Comparison of ENCODE assay signal across 16 mouse cellular contexts in genomic region chr17:12571924-12572463, GRCm38 (mm10). TPM values are rescaled to one million over a fixed set of nuclear protein-coding genes. Genes with fewer than 3 reads are reported as not detected.
DNase-seq lines count a peak whose midpoint lies in the region.
"Had no signal": no experiment of that assay in that cellular context is flagged by ENCODE, and none has a peak within 500 bp of the region (broad histone marks: within the 10 kb centered on the region; RNA-seq: fewer than 3 reads in every experiment).

No protein-coding gene starts in this region.

- H3K27me3 ChIP-seq in embryonic facial prominence, embryonic 10.5 days (replicated peaks; ENCODE audit: low read depth, poor library complexity, severe bottlenecking): no peaks in the 10 kb centered on the region
- H3K27me3 ChIP-seq: hindbrain, embryonic 15.5 days; neural tube, embryonic 15.5 days had no signal

- no peaks in the 10 kb centered on the region for H3K9me3 ChIP-seq in embryonic facial prominence, embryonic 10.5 days
- H3K9me3 ChIP-seq: hindbrain, embryonic 15.5 days; liver, embryonic 12.5 days; midbrain, embryonic 10.5 days; neural tube, embryonic 15.5 days had no signal

- intact Hi-C loops in heart, postnatal 10 days (cut with DNase I): no loop called here

- DNase-seq in gastrocnemius, adult 18-20 months (ENCODE audit: low spot score): peak; percentile 23
- DNase-seq in gastrocnemius, postnatal 25 days: no peak
- peak; percentile 24 for DNase-seq in lung, postnatal 36 days
- DNase-seq in lung, postnatal 10 days: no peak
- peak; percentile 49 to 57 for DNase-seq in heart, postnatal 10 days
- DNase-seq in yolk sac, embryonic 10.5 days (ENCODE audit: low spot score): peak; percentile 24
- DNase-seq in embryonic facial prominence, embryonic 10.5 days (ENCODE audit: low spot score): no peak
- no peak for DNase-seq in layer of hippocampus, postnatal 14 days (ENCODE audit: low spot score in 2 of 2)
- DNase-seq: cerebellum, adult 2 months; embryo, embryonic 11 days; layer of hippocampus, adult 9-11 months had no signal

- H3K4me3 ChIP-seq in embryonic facial prominence, embryonic 10.5 days: no peak overlapping the region
- H3K4me3 ChIP-seq: hindbrain, embryonic 15.5 days; liver, embryonic 12.5 days; midbrain, embryonic 10.5 days; neural tube, embryonic 15.5 days had no signal

- H3K27ac ChIP-seq in embryonic facial prominence, embryonic 10.5 days (replicated peaks): no peak overlapping the region
- H3K27ac ChIP-seq: hindbrain, embryonic 15.5 days; liver, embryonic 12.5 days; midbrain, embryonic 10.5 days; neural tube, embryonic 15.5 days had no signal

- no peaks in the 10 kb centered on the region for H3K4me1 ChIP-seq in embryonic facial prominence, embryonic 10.5 days
- H3K4me1 ChIP-seq: hindbrain, embryonic 15.5 days; liver, embryonic 12.5 days; midbrain, embryonic 10.5 days; neural tube, embryonic 15.5 days had no signal

- no peaks in the 10 kb centered on the region for H3K36me3 ChIP-seq in embryonic facial prominence, embryonic 10.5 days (replicated peaks)
- H3K36me3 ChIP-seq: hindbrain, embryonic 15.5 days; liver, embryonic 12.5 days; midbrain, embryonic 10.5 days; neural tube, embryonic 15.5 days had no signal

- 78% methylated on average over 9 of the region's 9 CpGs for WGBS in embryonic facial prominence, embryonic 10.5 days

RNA-seq across cellular contexts. Expression of gene Slc22a2, which starts 11.9 kb away (rescaled TPM):
- total RNA-seq in gastrocnemius, adult 18-20 months (2021): not detected
- not detected for total RNA-seq in gastrocnemius, postnatal 25 days (2021)
- total RNA-seq in heart, postnatal 10 days (2021): under 1 TPM in 1 of 2 experiments, not detected in 1; 0.29 TPM
- not detected in 2 replicates for polyA plus RNA-seq in embryonic facial prominence, embryonic 10.5 days (2016; fragmentation: Nextera tagmentation; extraction: Ambion mirVana)
- under 1 TPM; 0.38 to 0.48 TPM for total RNA-seq in layer of hippocampus, postnatal 14 days (2021)
- polyA plus RNA-seq: liver, embryonic 12.5 days; lung, embryonic 16.5 days; midbrain, embryonic 10.5 days had no signal

Comparison
In these comparisons a context has a peak if more than half of its experiments do, and no peak if none do; other contexts are left out.
1. DNase-seq: peak in gastrocnemius, adult 18-20 months (single experiment), lung, postnatal 36 days (single experiment), heart, postnatal 10 days (2 of 2) and yolk sac, embryonic 10.5 days (single experiment); none in gastrocnemius, postnatal 25 days (single experiment), lung, postnatal 10 days (single experiment), embryonic facial prominence, embryonic 10.5 days (single experiment) and layer of hippocampus, postnatal 14 days (0 of 2).